Mouse (Mus musculus) heart, adult 2 months (tissue): ENCODE results near the gene Polr1b. TPM values are rescaled to one million over a fixed set of nuclear protein-coding genes. Genes with fewer than 3 reads are reported as not detected.
A peak's percentile ranks its signal among the peaks of the same experiment; 100 is the strongest.

ENCODE experiments used
- DNase-seq, 2 experiments: peaks; one replicate each; pipeline ENCODE4 v3.0.0; 2021
- H3K27ac ChIP-seq: fragments of 200-600 bp; 2 replicates; pipeline ENCODE4 v1.8.1; 2022
- H3K27me3 ChIP-seq: fragments of 200-500 bp; 2 replicates; pipeline ENCODE4 v1.6.1; 2012; ENCODE audit warnings: mild to moderate bottlenecking, low read length, inconsistent platforms, mixed read lengths; ENCODE audit not compliant: control insufficient read depth, insufficient read depth
- H3K36me3 ChIP-seq: fragments of 200-500 bp; 2 replicates; pipeline ENCODE4 v1.6.1; 2012; ENCODE audit warnings: low read length, inconsistent platforms; ENCODE audit not compliant: control insufficient read depth, insufficient read depth
- H3K4me1 ChIP-seq: fragments of 200-500 bp; 2 replicates; pipeline ENCODE4 v1.6.1; 2011; ENCODE audit warnings: low read length; ENCODE audit not compliant: control insufficient read depth, insufficient read depth
- H3K4me3 ChIP-seq: fragments of 200-600 bp; 2 replicates; pipeline ENCODE4 v1.8.1; 2022
- H3K79me2 ChIP-seq: fragments of 200-500 bp; replicated peaks from 2 replicates; pipeline ENCODE4 v1.6.1; 2012; ENCODE audit warnings: mild to moderate bottlenecking, inconsistent platforms, low read length, moderate library complexity, mixed read lengths; ENCODE audit not compliant: control insufficient read depth, insufficient read depth
- H3K9ac ChIP-seq: fragments of 200-500 bp; 2 replicates; pipeline ENCODE4 v1.6.1; 2012; ENCODE audit warnings: low read depth, mild to moderate bottlenecking, control low read depth, inconsistent platforms, low read length, mixed read lengths
- CTCF ChIP-seq: fragments of 200-600 bp; IDR thresholded peaks from 2 replicates; pipeline ENCODE4 v1.8.1; 2022; ENCODE audit warnings: antibody characterized with exemption, mild to moderate bottlenecking, moderate library complexity
- EP300 ChIP-seq: fragments of 200-500 bp; IDR thresholded peaks from 2 replicates; pipeline ENCODE4 v1.6.1; 2011; ENCODE audit warnings: low read depth, low read length, control low read depth; ENCODE audit not compliant: insufficient read depth
- POLR2A ChIP-seq: fragments of 200-500 bp; IDR thresholded peaks from 2 replicates; pipeline ENCODE4 v1.6.1; 2011; ENCODE audit warnings: mild to moderate bottlenecking, low read depth, low read length, control low read depth; ENCODE audit not compliant: insufficient read depth
- WGBS: fragments of 180-500 bp; shearing (Covaris S2); methylation state at CpG from one replicate; pipeline ENCODE4 v1.1.7; 2018; 5-methylcytosine and 5-hydroxymethylcytosine counted together
- intact Hi-C: fragments of 180-260 bp; cut with DNase I; formaldehyde crosslinking; loops from one replicate; pipeline ENCODE4 v1.15.1; 2025
- polyA plus RNA-seq: library from polyadenylated mRNA; depleted of rRNA; stranded (reverse); fragments of >200 nt; gene quantifications from 2 replicates; pipeline ENCODE4 v1.2.3, GENCODE M21; 2012
- total RNA-seq, 2 experiments: library from RNA; stranded (reverse); gene quantifications; 2 replicates each; pipeline ENCODE4 v1.2.3; 2021

Gene Polr1b
- total and polyA plus RNA-seq, 3 experiments: 10.2 to 10.7 (median 10.6) TPM

- no peaks in the 10 kb centered on the region for H3K79me2 ChIP-seq
- TF ChIP-seq CTCF (no peak), POLR2A (no peak), EP300 (no peak)
- H3K9ac ChIP-seq: no peak overlapping the region
- no peaks in the 10 kb centered on the region for H3K36me3 ChIP-seq
- H3K27me3 ChIP-seq: no peaks in the 10 kb centered on the region
- H3K4me1 ChIP-seq: no peaks in the 10 kb centered on the region
- no peak overlapping the region for H3K27ac ChIP-seq
- intact Hi-C loops: no loop called here
- 75% methylated on average over 10 of the region's 10 CpGs for WGBS
- no peak for DNase-seq
- no peak overlapping the region for H3K4me3 ChIP-seq
Measured at GRCm38 (mm10) chr2:129061456-129062059, 39.2 kb upstream of the Polr1b start.

GRCm38 (mm10) chr2:129065437-129066282, 35.1 kb upstream of the Polr1b start, which contains the start of gene Ttl:
TSS of gene Ttl (plus strand) at chr2:129065942.
- Histone ChIP-seq H3K79me2 (0 out of 2 replicates have a peak, but pooled peaks cover 2% of the 10 kb centered on the region), H3K4me1 (no peaks in the 10 kb centered on the region), H3K9ac (peak within 1 kb of the TSS; percentile 96), H3K27me3 (no peaks in the 10 kb centered on the region), H3K36me3 (no peaks in the 10 kb centered on the region; the same call in 1 of the 2 replicates), H3K27ac (peak within 1 kb of the TSS; percentile 79), H3K4me3 (peak within 1 kb of the TSS; percentile 85)
- intact Hi-C loops: loop anchor here (1.0 to 5.0 kb wide), 3 partner anchors 64 to 118 kb away; partner anchors contain the start of genes Chchd5, Gm10762 and Zc3h6
- peak; percentile 89 to 92 for DNase-seq
- no peak for TF ChIP-seq EP300
- peak; percentile 86 for TF ChIP-seq POLR2A
- no peak; the same call in 1 of the 2 replicates for TF ChIP-seq CTCF
- 1% methylated on average over 59 of the region's 62 CpGs for WGBS

- Histone ChIP-seq H3K4me1 (no peaks in the 10 kb centered on the region), H3K36me3 (no peaks in the 10 kb centered on the region; the same call in 1 of the 2 replicates), H3K79me2 (0 out of 2 replicates have a peak, but pooled peaks cover 2% of the 10 kb centered on the region), H3K4me3 (peak overlapping the region; percentile 85), H3K27me3 (no peaks in the 10 kb centered on the region), H3K9ac (peak overlapping the region; percentile 96), H3K27ac (peak overlapping the region; percentile 79)
- intact Hi-C loops: loop anchor here (5.0 kb wide), 2 partner anchors 99 to 119 kb away; partner anchors contain the start of genes Gm10762 and Zc3h6
- peak; percentile 50 to 55 for DNase-seq
- TF ChIP-seq EP300 (no peak), CTCF (no peak), POLR2A (no peak)
- WGBS: 1% methylated on average over 20 of the region's 20 CpGs
Measured at GRCm38 (mm10) chr2:129066326-129066725, 34.5 kb upstream of the Polr1b start.

DNA sequence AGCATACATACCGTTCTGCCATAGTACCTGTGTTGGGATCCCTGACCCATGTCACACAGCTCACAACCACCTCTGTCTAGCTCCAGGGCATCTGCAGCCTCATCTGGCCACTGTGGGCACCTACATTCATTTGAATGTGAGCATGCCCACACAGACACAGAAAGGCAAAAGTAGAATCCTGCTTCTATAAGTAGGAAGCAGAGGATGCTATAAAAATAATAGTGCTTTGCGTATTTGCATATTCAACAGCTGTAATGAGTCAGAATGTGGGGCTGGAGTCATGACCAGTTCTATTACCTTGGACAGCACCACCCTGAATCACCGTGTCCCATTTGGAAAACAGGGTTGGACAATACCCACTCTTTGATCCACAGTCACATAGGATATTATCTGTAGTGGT, 30.5 kb upstream of the Polr1b start:
- no peaks in the 10 kb centered on the region for H3K27me3 ChIP-seq
- H3K36me3 ChIP-seq: no peaks in the 10 kb centered on the region; the same call in 1 of the 2 replicates
- no peak overlapping the region for H3K27ac ChIP-seq
- no peak overlapping the region for H3K9ac ChIP-seq
- intact Hi-C loops: no loop called here
- H3K4me1 ChIP-seq: no peaks in the 10 kb centered on the region
- 80% methylated on average over 3 of the region's 3 CpGs for WGBS
- TF ChIP-seq POLR2A (no peak), CTCF (no peak), EP300 (no peak)
- DNase-seq: no peak
- 0 out of 2 replicates have a peak, but pooled peaks cover 2% of the 10 kb centered on the region for H3K79me2 ChIP-seq
- H3K4me3 ChIP-seq: no peak overlapping the region

DNA sequence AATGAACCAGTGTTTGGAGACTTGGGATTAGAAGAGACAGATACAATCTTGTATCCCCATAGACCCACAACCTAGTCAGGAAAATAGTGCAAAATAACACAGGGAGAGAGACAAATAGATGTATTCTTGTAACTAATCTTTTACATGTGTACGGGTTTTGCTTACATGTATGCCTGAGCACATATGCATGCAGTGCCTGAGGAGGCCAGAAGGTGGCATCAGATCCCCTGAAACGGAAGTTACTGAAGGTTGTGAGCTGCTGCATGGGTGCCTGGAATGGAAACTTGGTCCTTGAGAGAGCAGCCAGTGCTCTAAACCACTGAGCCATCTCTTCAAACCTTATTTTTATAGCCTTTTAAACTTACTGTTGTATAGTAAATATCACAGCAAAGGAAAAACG, 22.5 kb upstream of the Polr1b start:
- no peak overlapping the region for H3K27ac ChIP-seq
- no peaks in the 10 kb centered on the region for H3K4me1 ChIP-seq
- no peaks in the 10 kb centered on the region; the same call in 1 of the 2 replicates for H3K36me3 ChIP-seq
- 82% methylated on average over 3 of the region's 3 CpGs for WGBS
- H3K4me3 ChIP-seq: no peak overlapping the region
- H3K27me3 ChIP-seq: no peaks in the 10 kb centered on the region
- intact Hi-C loops: no loop called here
- TF ChIP-seq EP300 (no peak), POLR2A (no peak), CTCF (peak; percentile 69)
- DNase-seq: peak in 1 of 2 experiments; percentile 34
- H3K79me2 ChIP-seq: no peaks in the 10 kb centered on the region
- H3K9ac ChIP-seq: no peak overlapping the region

GRCm38 (mm10) chr2:129079194-129079593, 21.6 kb upstream of the Polr1b start:
- TF ChIP-seq EP300 (no peak), CTCF (no peak), POLR2A (no peak)
- Histone ChIP-seq H3K27me3 (no peaks in the 10 kb centered on the region), H3K4me1 (no peaks in the 10 kb centered on the region), H3K27ac (no peak overlapping the region), H3K9ac (no peak overlapping the region), H3K79me2 (no peaks in the 10 kb centered on the region), H3K4me3 (no peak overlapping the region), H3K36me3 (no peaks in the 10 kb centered on the region; the same call in 1 of the 2 replicates)
- 38% methylated on average over 2 of the region's 2 CpGs for WGBS
- intact Hi-C loops: no loop called here
- no peak for DNase-seq
